Mouse (Mus musculus) splenic B cell, adult 2 months (primary cell): ENCODE data around the gene 4930438A08Rik.

ENCODE experiments used
- DNase-seq: peaks from one replicate; pipeline ENCODE4 v3.0.0-alpha.2; 2011; ENCODE audit warnings: low read depth, low spot score
- H3K27me3 ChIP-seq: 2 replicates; pipeline ENCODE4 v1.6.1; 2012; ENCODE audit warnings: mild to moderate bottlenecking, low read length, moderate library complexity, mixed read lengths; ENCODE audit not compliant: control insufficient read depth, poor library complexity, insufficient read depth, severe bottlenecking
- H3K36me3 ChIP-seq: 2 replicates; pipeline ENCODE4 v1.6.1; 2012; ENCODE audit warnings: mild to moderate bottlenecking, low read length, moderate library complexity, mixed read lengths; ENCODE audit not compliant: control insufficient read depth, poor library complexity, insufficient read depth, severe bottlenecking

4930438A08Rik gene

GRCm38 (mm10) chr11:58260156-58260555, 14.4 kb upstream of the 4930438A08Rik start:
- no peaks in the 10 kb centered on the region for H3K27me3 ChIP-seq
- no peaks in the 10 kb centered on the region for H3K36me3 ChIP-seq
- DNase-seq = no peak

GRCm38 (mm10) chr11:58261826-58262225, 12.8 kb upstream of the 4930438A08Rik start:
- no peaks in the 10 kb centered on the region for H3K36me3 ChIP-seq
- DNase-seq = no peak
- H3K27me3 ChIP-seq = no peaks in the 10 kb centered on the region

- H3K36me3 ChIP-seq = no peaks in the 10 kb centered on the region
- DNase-seq = no peak
- H3K27me3 ChIP-seq = no peaks in the 10 kb centered on the region
Measured at GRCm38 (mm10) chr11:58262336-58262735, 12.3 kb upstream of the 4930438A08Rik start.

- Histone ChIP-seq H3K36me3 (no peaks in the 10 kb centered on the region), H3K27me3 (no peaks in the 10 kb centered on the region)
- DNase-seq = no peak
Measured at GRCm38 (mm10) chr11:58263516-58263915, 11.1 kb upstream of the 4930438A08Rik start.

- no peak for DNase-seq
- H3K27me3 ChIP-seq = no peaks in the 10 kb centered on the region
- H3K36me3 ChIP-seq = no peaks in the 10 kb centered on the region
Measured at GRCm38 (mm10) chr11:58264546-58264945, 10.1 kb upstream of the 4930438A08Rik start.

DNA sequence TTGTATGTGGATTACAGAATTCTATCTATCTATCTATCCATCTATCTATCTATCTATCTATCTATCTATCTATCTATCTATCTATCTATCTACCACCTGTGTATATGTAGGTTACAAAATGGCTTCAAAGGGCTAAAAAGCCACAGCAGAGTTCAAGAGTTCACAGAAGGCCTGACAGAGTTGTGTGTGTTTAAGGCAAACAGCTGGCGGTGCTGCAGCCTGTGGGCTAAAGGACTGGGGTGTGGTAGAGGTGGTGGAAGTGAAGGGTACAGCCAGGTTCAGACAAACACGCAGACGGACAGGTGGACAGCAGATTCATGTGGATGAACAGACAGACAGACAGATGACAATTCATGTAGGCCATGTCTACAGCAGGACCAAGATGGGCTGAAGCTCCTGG, 6.3 kb upstream of the 4930438A08Rik start:
- no peak for DNase-seq
- H3K36me3 ChIP-seq = no peaks in the 10 kb centered on the region
- no peaks in the 10 kb centered on the region for H3K27me3 ChIP-seq

- no peak for DNase-seq
- Histone ChIP-seq H3K27me3 (no peaks in the 10 kb centered on the region), H3K36me3 (no peaks in the 10 kb centered on the region)
Measured at GRCm38 (mm10) chr11:58275756-58276155, 1.2 kb downstream of the 4930438A08Rik start.

DNA sequence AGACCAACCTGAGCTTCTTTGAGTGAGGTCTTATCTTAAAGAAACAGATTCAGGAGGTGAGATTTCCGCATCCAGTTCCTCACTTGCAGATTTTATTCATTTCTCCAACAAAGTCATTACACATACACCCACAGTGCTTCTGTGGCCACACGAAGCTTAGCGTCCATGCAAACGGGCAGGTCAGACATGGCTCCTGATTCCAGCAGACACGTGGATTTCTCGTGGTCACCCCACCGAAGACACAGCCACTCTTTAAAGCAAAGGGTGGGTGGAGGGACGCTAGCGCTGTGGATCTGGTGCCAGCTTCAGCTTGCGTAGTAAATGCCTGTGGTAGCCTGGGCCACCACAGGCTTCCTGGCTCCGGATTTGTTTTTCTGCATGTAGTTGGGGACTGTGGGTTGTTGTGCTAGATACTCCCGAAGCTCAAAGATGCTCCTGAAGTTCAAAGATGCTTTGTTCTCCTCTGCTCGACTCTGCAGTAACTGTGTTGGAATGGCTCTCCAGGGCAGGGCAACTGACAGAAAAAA, 7.4 kb downstream of the 4930438A08Rik start:
- H3K27me3 ChIP-seq = no peaks in the 10 kb centered on the region
- DNase-seq = no peak

GRCm38 (mm10) chr11:58282518-58282917, 7.9 kb downstream of the 4930438A08Rik start:
- H3K36me3 ChIP-seq = no peaks in the 10 kb centered on the region
- no peaks in the 10 kb centered on the region for H3K27me3 ChIP-seq
- DNase-seq = no peak

More for the DNA sequence above, 7.4 kb downstream of the 4930438A08Rik start:
- H3K36me3 ChIP-seq = no peaks in the 10 kb centered on the region

DNA sequence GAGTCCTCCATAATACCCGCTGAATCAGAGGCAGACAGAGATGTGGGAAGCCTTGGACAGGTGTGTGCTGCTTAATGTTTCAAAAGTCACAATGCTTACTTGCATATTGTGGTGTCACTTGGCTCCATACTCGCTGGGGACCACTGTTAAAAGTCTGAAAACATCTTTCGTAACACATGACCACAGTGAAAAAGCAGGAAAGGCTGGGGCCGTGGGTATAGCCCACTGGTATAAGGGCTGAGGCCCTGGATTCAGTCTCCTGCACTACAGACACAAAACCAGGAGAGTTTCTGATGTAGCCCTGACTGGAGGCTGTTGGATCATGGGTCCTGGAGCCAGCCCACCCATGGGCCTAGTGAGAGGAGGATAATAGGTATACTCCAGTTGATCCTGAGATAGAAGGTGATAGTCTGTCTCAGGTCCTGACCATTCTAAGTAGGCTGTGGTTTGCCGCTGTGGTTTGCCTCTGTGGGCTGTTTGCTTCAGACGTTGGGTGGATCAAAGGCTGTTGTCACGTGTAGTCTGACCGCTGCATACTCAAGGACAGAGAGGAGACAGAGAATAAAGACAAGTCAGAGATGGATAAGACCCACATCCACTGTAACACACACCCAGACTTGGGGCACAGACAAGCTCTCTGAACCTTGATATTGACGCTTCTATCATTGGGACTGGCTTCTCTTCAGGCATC, 15.5 kb downstream of the 4930438A08Rik start:
- no peak for DNase-seq
- Histone ChIP-seq H3K27me3 (no peaks in the 10 kb centered on the region), H3K36me3 (no peaks in the 10 kb centered on the region)

DNA sequence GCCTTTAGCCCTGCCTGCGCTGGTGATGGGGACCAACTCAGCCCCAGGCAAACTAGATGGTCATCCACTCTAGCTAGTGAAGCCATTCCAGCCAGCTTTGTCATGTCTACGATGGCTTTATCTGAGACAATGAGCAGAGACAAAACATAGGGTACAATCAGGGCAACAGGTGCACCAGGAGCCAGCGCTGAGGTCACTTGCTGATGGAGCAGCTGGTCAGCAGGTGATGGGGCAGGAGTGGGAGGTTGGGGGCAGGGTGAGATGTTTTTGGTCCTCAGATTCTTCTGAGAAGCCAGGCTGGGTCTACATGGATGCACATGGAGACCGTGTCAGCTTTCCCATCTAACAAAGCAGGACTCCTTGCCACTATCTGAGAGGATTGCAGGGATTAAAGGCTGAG, 16.2 kb downstream of the 4930438A08Rik start:
- no peaks in the 10 kb centered on the region for H3K36me3 ChIP-seq
- DNase-seq = no peak
- no peaks in the 10 kb centered on the region for H3K27me3 ChIP-seq

DNA sequence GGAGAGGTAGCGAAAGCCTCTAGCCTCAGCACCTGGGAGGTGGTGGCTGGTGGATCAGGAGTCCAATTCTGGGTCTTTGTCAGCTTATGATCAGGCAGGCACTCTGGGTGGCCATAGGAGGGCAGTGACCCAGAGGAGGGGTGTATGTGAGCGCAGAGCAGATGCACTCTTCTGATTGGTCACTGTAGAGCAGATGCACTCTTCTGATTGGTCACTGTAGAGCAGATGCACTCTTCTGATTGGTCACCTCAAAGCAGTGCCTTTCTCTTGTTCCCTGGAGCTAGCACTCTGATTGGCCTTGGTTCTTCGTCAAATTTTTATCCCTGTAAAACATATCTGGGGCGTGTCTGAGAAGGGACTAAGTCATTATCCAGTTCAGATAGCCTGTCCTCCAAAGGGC, 18.2 kb downstream of the 4930438A08Rik start:
- DNase-seq = no peak
- no peaks in the 10 kb centered on the region for H3K27me3 ChIP-seq
- H3K36me3 ChIP-seq = no peaks in the 10 kb centered on the region

GRCm38 (mm10) chr11:58297396-58297795, 22.8 kb downstream of the 4930438A08Rik start:
- DNase-seq = no peak
- Histone ChIP-seq H3K27me3 (no peaks in the 10 kb centered on the region), H3K36me3 (no peaks in the 10 kb centered on the region)

- DNase-seq = peak; percentile 65
Measured at GRCm38 (mm10) chr11:58301057-58301456, 26.5 kb downstream of the 4930438A08Rik start.

DNA sequence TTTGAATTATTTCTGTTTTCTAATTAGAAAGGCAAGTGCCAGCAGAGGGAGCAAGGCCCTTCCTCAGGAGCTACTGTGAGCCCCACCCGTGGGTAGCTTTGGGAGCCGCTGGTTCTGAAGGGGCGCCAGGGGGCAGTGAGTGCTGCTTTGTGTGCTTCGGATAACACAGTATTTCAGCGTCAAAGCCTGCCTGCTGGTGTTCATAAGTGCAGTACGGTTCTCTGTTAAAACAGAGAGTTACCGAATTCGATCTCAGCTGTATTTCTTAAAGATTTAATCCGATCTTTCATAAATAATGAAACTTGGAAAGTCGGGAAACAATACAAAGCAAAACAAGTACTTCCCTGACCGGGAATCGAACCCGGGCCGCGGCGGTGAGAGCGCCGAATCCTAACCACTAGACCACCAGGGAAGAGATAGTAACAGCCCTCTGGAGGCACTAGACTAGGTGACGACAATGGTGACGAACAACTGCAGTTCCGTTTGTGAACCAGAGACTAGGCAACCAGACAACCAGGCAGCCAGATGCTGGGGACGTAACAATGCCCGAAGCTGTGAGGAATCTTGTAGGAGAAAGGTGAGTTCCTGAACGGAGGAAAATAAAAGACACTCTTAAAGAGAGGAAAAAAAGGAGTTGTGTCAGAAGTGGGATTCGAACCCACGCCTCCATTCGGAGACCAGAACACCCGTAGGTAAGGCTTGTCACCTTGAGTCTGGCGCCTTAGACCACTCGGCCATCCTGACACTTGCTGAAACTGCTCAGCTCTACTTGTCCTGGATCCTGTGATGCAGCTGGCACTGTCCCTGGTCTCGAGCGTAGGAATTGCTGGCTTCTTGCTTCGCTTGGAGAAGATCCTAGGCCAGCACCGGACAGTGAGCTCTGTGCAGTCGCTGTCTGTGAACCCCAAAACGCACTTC, 27.5 kb downstream of the 4930438A08Rik start:
- Histone ChIP-seq H3K27me3 (no peaks in the 10 kb centered on the region), H3K36me3 (no peaks in the 10 kb centered on the region)
- peak; percentile 96 for DNase-seq

More at GRCm38 (mm10) chr11:58301057-58301456, 26.5 kb downstream of the 4930438A08Rik start:
- H3K27me3 ChIP-seq = no peaks in the 10 kb centered on the region
- H3K36me3 ChIP-seq = no peaks in the 10 kb centered on the region
